Mouse (Mus musculus): ENCODE results near the gene Rpl31.

GRCm38 (mm10) chr1:39370431-39370830 is 2.8 kb downstream of the Rpl31 start:
- TF ChIP-seq POLR2A (IDR thresholded peaks at IDR 0.05; ENCODE audit: borderline replicate concordance, extremely low read depth, insufficient read depth, insufficient read length, poor library complexity, severe bottlenecking) (no peak), CTCF (IDR thresholded peaks at IDR 0.05; ENCODE audit: borderline replicate concordance, extremely low read depth, insufficient read depth, insufficient read length) (no peak)
